Mouse (Mus musculus) lung, embryonic 16.5 days (tissue): Measurements from ENCODE around the gene Map3k20. TPM values are rescaled to one million over a fixed set of nuclear protein-coding genes. Genes with fewer than 3 reads are reported as not detected.

Experiments used
- ATAC-seq: fragments of 200-750 bp; cut with Nextera tagmentation; 2 replicates; pipeline ENCODE4 v1.8.0; 2017; ENCODE audit warnings: low read depth, mild to moderate bottlenecking, moderate library complexity
- H3K27ac ChIP-seq: fragments of 300-500 bp; sonication (generic); 2 replicates; pipeline ENCODE4 v1.5.1; 2014; ENCODE audit warnings: mild to moderate bottlenecking, control low read depth, low read length
- H3K27me3 ChIP-seq: fragments of 300-500 bp; sonication (generic); 2 replicates; pipeline ENCODE4 v1.6.1; 2014; ENCODE audit warnings: low read depth, low read length, mixed read lengths; ENCODE audit not compliant: control insufficient read depth, insufficient read depth
- H3K36me3 ChIP-seq: fragments of 300-500 bp; sonication (generic); 2 replicates; pipeline ENCODE4 v1.6.1; 2014; ENCODE audit warnings: low read length; ENCODE audit not compliant: control insufficient read depth, insufficient read depth
- H3K4me1 ChIP-seq: fragments of 300-500 bp; sonication (generic); replicated peaks from 2 replicates; pipeline ENCODE4 v1.6.1; 2014; ENCODE audit warnings: low read length, mixed read lengths; ENCODE audit not compliant: control insufficient read depth, insufficient read depth
- H3K4me2 ChIP-seq: fragments of 300-500 bp; sonication (generic); 2 replicates; pipeline ENCODE4 v1.6.1; 2014; ENCODE audit warnings: low read depth, low read length, control low read depth
- H3K4me3 ChIP-seq: fragments of 300-500 bp; sonication (generic); 2 replicates; pipeline ENCODE4 v1.5.1; 2014; ENCODE audit warnings: mild to moderate bottlenecking, low read length, control low read depth
- H3K9ac ChIP-seq: fragments of 300-500 bp; sonication (generic); 2 replicates; pipeline ENCODE4 v1.6.1; 2014; ENCODE audit warnings: low read length, control low read depth
- H3K9me3 ChIP-seq: fragments of 300-500 bp; sonication (generic); 2 replicates; pipeline ENCODE4 v1.6.1; 2016; ENCODE audit warnings: low read length; ENCODE audit not compliant: control insufficient read depth
- WGBS: fragments of 180-500 bp; shearing (Covaris S2); extraction: QIAGEN DNeasy Blood & Tissue Kit; methylation state at CpG from one replicate; pipeline ENCODE4 v1.1.7; 2014; 5-methylcytosine and 5-hydroxymethylcytosine counted together
- polyA plus RNA-seq: library from polyadenylated mRNA; unstranded; fragments of >200 nt; fragmentation: Nextera tagmentation; extraction: Ambion mirVana; gene quantifications from 2 replicates; pipeline ENCODE4 v1.2.1, GENCODE M21; 2015

Map3k20 gene
- polyA plus RNA-seq, 1 experiment from 2014 or later = 31.6 TPM

GRCm38 (mm10) chr2:72269651-72270341, 15.6 kb upstream of the Map3k20 start:
- Histone ChIP-seq H3K36me3 (no peaks in the 10 kb centered on the region), H3K27ac (peak overlapping the region; percentile 40; the same call in 1 of the 2 replicates), H3K4me2 (no peak overlapping the region), H3K9me3 (no peaks in the 10 kb centered on the region), H3K9ac (no peak overlapping the region), H3K4me3 (no peak overlapping the region), H3K4me1 (no peaks in the 10 kb centered on the region), H3K27me3 (no peaks in the 10 kb centered on the region)
- peak; percentile 71; the same call in 1 of the 2 replicates for ATAC-seq
- WGBS = 47% methylated on average over 4 of the region's 4 CpGs

- Histone ChIP-seq H3K4me3 (no peak overlapping the region), H3K4me2 (no peak overlapping the region), H3K9ac (no peak overlapping the region), H3K27ac (no peak overlapping the region), H3K36me3 (no peaks in the 10 kb centered on the region), H3K4me1 (peaks cover 6% of the 10 kb centered on the region), H3K27me3 (no peaks in the 10 kb centered on the region), H3K9me3 (no peaks in the 10 kb centered on the region)
- WGBS = 65% methylated on average over 4 of the region's 4 CpGs
- no peak for ATAC-seq
These were observed 7.1 kb upstream of the Map3k20 start for GRCm38 (mm10) chr2:72278247-72278873.

GRCm38 (mm10) chr2:72280524-72280923, 4.9 kb upstream of the Map3k20 start:
- 84% methylated on average over 5 of the region's 5 CpGs for WGBS
- no peak overlapping the region for H3K9ac ChIP-seq
- H3K9me3 ChIP-seq = no peaks in the 10 kb centered on the region
- no peak overlapping the region for H3K4me2 ChIP-seq
- H3K27ac ChIP-seq = no peak overlapping the region
- ATAC-seq = no peak
- no peaks in the 10 kb centered on the region for H3K36me3 ChIP-seq
- no peaks in the 10 kb centered on the region for H3K27me3 ChIP-seq
- H3K4me3 ChIP-seq = no peak overlapping the region
- H3K4me1 ChIP-seq = peaks cover 14% of the 10 kb centered on the region

- Histone ChIP-seq H3K36me3 (no peaks in the 10 kb centered on the region), H3K4me2 (no peak overlapping the region), H3K27ac (no peak overlapping the region), H3K4me1 (peaks cover 11% of the 10 kb centered on the region), H3K9ac (no peak overlapping the region), H3K27me3 (no peaks in the 10 kb centered on the region), H3K4me3 (no peak overlapping the region), H3K9me3 (no peaks in the 10 kb centered on the region)
- ATAC-seq = no peak
- WGBS = 87% methylated on average over 14 of the region's 14 CpGs
These were observed 3.5 kb upstream of the Map3k20 start for GRCm38 (mm10) chr2:72281971-72282370.

GRCm38 (mm10) chr2:72282733-72283132, 2.7 kb upstream of the Map3k20 start:
- WGBS = 81% methylated on average over 4 of the region's 4 CpGs
- H3K9ac ChIP-seq = no peak overlapping the region
- no peak overlapping the region for H3K4me3 ChIP-seq
- H3K36me3 ChIP-seq = no peaks in the 10 kb centered on the region
- H3K27ac ChIP-seq = no peak overlapping the region
- H3K9me3 ChIP-seq = no peaks in the 10 kb centered on the region
- no peaks in the 10 kb centered on the region for H3K27me3 ChIP-seq
- H3K4me2 ChIP-seq = no peak overlapping the region
- H3K4me1 ChIP-seq = peaks cover 15% of the 10 kb centered on the region
- no peak for ATAC-seq

GRCm38 (mm10) chr2:72284689-72285088, 748 bp upstream of the Map3k20 start:
- Histone ChIP-seq H3K4me2 (peak overlapping the region; percentile 76; the same call in 1 of the 2 replicates), H3K27me3 (no peaks in the 10 kb centered on the region), H3K4me3 (no peak overlapping the region), H3K4me1 (peaks cover 30% of the 10 kb centered on the region), H3K27ac (no peak overlapping the region), H3K36me3 (no peaks in the 10 kb centered on the region), H3K9me3 (no peaks in the 10 kb centered on the region), H3K9ac (no peak overlapping the region)
- no peak for ATAC-seq
- 70% methylated on average over 7 of the region's 7 CpGs for WGBS

GRCm38 (mm10) chr2:72285888-72286661, 638 bp downstream of the Map3k20 start:
- WGBS = under 1% methylated on average over 54 of the region's 60 CpGs
- Histone ChIP-seq H3K36me3 (no peaks in the 10 kb centered on the region), H3K9me3 (no peaks in the 10 kb centered on the region), H3K4me1 (peaks cover 33% of the 10 kb centered on the region), H3K4me3 (peak overlapping the region; percentile 92), H3K4me2 (peak overlapping the region; percentile 76), H3K27me3 (no peaks in the 10 kb centered on the region), H3K9ac (peak overlapping the region; percentile 97), H3K27ac (peak overlapping the region; percentile 86)
- ATAC-seq = peak; percentile 62

- Histone ChIP-seq H3K4me3 (peak overlapping the region; percentile 30), H3K4me1 (peaks cover 33% of the 10 kb centered on the region), H3K27ac (peak overlapping the region; percentile 77), H3K36me3 (no peaks in the 10 kb centered on the region), H3K27me3 (no peaks in the 10 kb centered on the region), H3K9me3 (no peaks in the 10 kb centered on the region), H3K4me2 (peak overlapping the region; percentile 55), H3K9ac (peak overlapping the region; percentile 54)
- 13% methylated on average over 4 of the region's 4 CpGs for WGBS
- ATAC-seq = peak; percentile 56; the same call in 1 of the 2 replicates
These were observed 1.7 kb downstream of the Map3k20 start for GRCm38 (mm10) chr2:72287142-72287541.

GRCm38 (mm10) chr2:72288932-72289534, 3.6 kb downstream of the Map3k20 start:
- Histone ChIP-seq H3K4me2 (no peak overlapping the region), H3K27me3 (no peaks in the 10 kb centered on the region), H3K27ac (no peak overlapping the region), H3K9me3 (no peaks in the 10 kb centered on the region), H3K4me1 (peaks cover 29% of the 10 kb centered on the region), H3K36me3 (no peaks in the 10 kb centered on the region), H3K4me3 (no peak overlapping the region), H3K9ac (no peak overlapping the region)
- no peak for ATAC-seq
- WGBS = 53% methylated on average over 11 of the region's 11 CpGs
